Mouse (Mus musculus) lung, postnatal 10 days (tissue): ENCODE results near the gene Olfr714.
"Not testable (repeated sequence)": the region's sequence is repeated elsewhere in the genome, so short reads cannot be mapped to it uniquely, and the experiment has no call there.

Experiments
- DNase-seq: peaks from one replicate; pipeline ENCODE4 v3.0.0; 2021

Olfr714 gene

DNA sequence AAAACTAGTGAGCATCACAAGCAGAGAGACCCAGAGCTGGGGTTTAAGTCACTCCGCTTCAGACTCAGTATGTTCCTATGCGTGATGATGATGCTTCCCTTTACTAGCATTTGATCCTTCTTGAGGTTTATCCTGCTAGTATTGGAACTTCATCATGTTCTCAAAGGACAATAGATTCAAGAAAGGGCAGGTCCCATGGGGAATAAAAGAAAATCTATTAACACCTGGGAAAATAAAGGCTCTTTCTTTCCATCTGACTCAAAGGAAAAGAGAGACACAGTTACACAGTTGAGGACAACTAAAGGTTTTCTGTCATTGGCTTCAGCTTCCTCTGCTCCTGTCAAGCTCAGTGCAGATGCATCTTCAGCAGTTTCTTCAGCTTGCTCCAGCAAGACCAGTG, at the start of gene Olfr714:
Gene Olfr714, plus strand, starts transcription at position 301 of the 400 bp plus-strand sequence.
- no peak for DNase-seq

DNA sequence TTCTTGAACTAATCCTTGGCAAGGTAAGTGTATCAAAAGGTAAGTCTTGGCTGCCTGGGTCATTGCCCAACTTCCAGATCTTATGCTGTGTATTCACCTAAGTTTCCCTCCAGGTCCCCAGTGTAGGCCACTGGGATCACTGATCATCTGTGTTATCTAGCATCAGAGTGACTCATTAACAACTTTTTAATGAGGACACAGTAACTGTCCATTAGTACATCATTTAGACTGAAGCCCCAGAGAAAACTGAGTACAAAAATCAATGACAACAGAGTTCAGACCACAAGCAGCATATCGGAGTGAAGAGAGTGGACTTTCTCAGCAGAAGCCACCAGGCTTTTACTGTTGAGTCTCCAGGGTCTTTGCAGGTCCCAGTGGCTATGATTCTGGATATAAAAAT, 39.9 kb upstream of the Olfr714 start, which contains the start of gene Olfr713:
Gene Olfr713, plus strand, starts transcription at position 301 of the 400 bp plus-strand sequence.
- DNase-seq: no peak

GRCm38 (mm10) chr7:107039934-107040563, 30.7 kb upstream of the Olfr714 start:
- DNase-seq: no peak

- DNase-seq: no peak
These were observed 27.6 kb upstream of the Olfr714 start for GRCm38 (mm10) chr7:107043136-107043535.

DNA sequence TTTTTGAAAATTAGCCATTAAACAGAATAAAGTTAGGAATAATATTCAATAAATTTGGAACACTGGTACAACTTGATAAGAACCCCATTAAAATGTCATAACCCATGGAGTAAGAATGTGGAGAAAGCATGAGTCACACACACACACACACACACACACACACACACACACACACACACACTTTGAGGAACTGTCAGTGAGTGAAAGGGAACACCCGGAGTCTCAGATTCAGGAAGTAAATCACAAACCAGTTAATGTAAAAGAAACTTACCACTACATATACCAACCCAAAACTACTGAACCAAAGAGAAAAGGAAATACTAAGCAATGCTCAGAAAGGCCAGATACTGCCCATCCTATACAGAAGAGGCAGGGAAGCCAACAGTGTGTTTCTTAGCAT, 26.4 kb upstream of the Olfr714 start:
- no peak for DNase-seq

GRCm38 (mm10) chr7:107045833-107046232, 24.9 kb upstream of the Olfr714 start:
- DNase-seq: peak; percentile 36

DNA sequence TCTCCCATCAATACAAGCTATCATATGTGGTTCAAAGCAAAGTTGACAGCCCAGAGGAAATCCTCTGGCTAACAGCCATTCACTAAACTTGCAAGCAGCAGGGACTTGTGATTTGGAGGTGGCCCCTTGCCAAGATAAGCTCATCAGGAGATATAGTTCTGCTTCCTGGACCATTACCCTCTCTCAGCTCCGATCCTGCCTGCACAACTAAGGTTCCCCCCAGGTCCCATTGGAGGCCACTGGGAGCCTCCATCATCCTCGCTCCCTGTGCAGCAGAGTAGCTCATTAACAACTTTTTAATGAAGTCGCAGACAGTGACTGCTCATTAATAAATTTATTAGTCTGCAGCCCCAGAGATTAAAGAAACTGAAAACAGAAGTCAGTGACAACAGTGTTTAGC, 23.2 kb upstream of the Olfr714 start:
- peak; percentile 5 for DNase-seq

GRCm38 (mm10) chr7:107092920-107093319, 22.1 kb downstream of the Olfr714 start, which contains the start of gene Olfr17:
Olfr17 (plus strand) TSS chr7:107093220.
- no peak for DNase-seq

DNA sequence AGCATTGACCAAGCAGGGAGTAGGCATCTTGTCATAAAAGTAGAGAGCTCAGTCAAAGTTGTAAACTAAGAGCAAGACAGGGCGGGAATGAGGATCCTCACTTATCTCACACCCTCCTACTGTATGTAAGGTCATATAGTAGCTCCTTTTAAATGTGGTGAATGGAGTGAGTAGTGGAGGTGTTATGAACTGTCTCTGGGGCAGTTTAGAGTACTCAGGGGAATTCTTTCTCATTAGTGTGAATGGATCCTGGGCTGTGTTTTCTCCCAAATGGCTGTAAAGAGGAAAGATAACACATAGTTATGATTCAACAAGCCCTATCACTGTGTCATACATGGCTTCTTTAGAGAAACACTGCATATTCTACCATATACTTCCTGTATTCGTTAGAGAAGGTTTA, 39.5 kb downstream of the Olfr714 start, which contains the start of gene Olfr715b:
Gene Olfr715b, minus strand, starts transcription at position 101 of the 400 bp plus-strand sequence.
- DNase-seq: not testable (repeated sequence)
